Mouse (Mus musculus) heart, embryonic 14.5 days (tissue): Measurements from ENCODE around the gene Accsl. TPM values are rescaled to one million over a fixed set of nuclear protein-coding genes. Genes with fewer than 3 reads are reported as not detected.

Experiments used
- ATAC-seq: fragments of 200-750 bp; cut with Nextera tagmentation; 2 replicates; pipeline ENCODE4 v1.8.0; 2017; ENCODE audit warnings: low read depth, moderate TSS enrichment; ENCODE audit not compliant: insufficient number of reproducible peaks, insufficient read depth, low FRiP score
- H3K27ac ChIP-seq, 2 experiments: fragments of 200-500 bp in 1 of 2; fragments of 300-500 bp in 1 of 2; sonication (generic) in 1 of 2; replicated peaks in 1 of 2; 2 replicates each; pipeline ENCODE4 v1.5.1; 2012 to 2014; ENCODE audit warnings: low read depth in 2 of 2, low read length in 2 of 2, control low read depth in 1 of 2, mild to moderate bottlenecking in 1 of 2, mixed read lengths in 1 of 2; ENCODE audit not compliant: control insufficient read depth in 1 of 2, insufficient read depth in 1 of 2
- H3K27me3 ChIP-seq: fragments of 300-500 bp; sonication (generic); 2 replicates; pipeline ENCODE4 v1.6.1; 2014; ENCODE audit warnings: mild to moderate bottlenecking, low read length, control low read depth; ENCODE audit not compliant: control insufficient read depth, insufficient read depth
- H3K36me3 ChIP-seq: fragments of 300-500 bp; sonication (generic); 2 replicates; pipeline ENCODE4 v1.6.1; 2014; ENCODE audit warnings: mild to moderate bottlenecking, control low read depth, low read length, mixed read lengths; ENCODE audit not compliant: control insufficient read depth, insufficient read depth
- H3K4me1 ChIP-seq, 2 experiments: fragments of 200-500 bp in 1 of 2; fragments of 300-500 bp in 1 of 2; sonication (generic) in 1 of 2; 2 replicates each; pipeline ENCODE4 v1.6.1; 2012 to 2014; ENCODE audit warnings: low read length in 2 of 2, control low read depth in 1 of 2, mixed read lengths in 1 of 2; ENCODE audit not compliant: control insufficient read depth in 2 of 2, insufficient read depth in 2 of 2
- H3K4me2 ChIP-seq: fragments of 300-500 bp; sonication (generic); 2 replicates; pipeline ENCODE4 v1.6.1; 2014; ENCODE audit warnings: mild to moderate bottlenecking, low read length
- H3K4me3 ChIP-seq, 2 experiments: fragments of 200-500 bp in 1 of 2; fragments of 300-500 bp in 1 of 2; sonication (generic) in 1 of 2; 2 replicates each; pipeline ENCODE4 v1.5.1; 2012 to 2014; ENCODE audit warnings: low read length in 2 of 2, mild to moderate bottlenecking in 2 of 2, control low read depth in 1 of 2, low read depth in 1 of 2, moderate library complexity in 1 of 2; ENCODE audit not compliant: control insufficient read depth in 1 of 2, insufficient read depth in 1 of 2
- H3K9ac ChIP-seq: fragments of 300-500 bp; sonication (generic); 2 replicates; pipeline ENCODE4 v1.6.1; 2014; ENCODE audit warnings: mild to moderate bottlenecking, low read length
- H3K9me3 ChIP-seq: fragments of 300-500 bp; sonication (generic); 2 replicates; pipeline ENCODE4 v1.6.1; 2016; ENCODE audit warnings: low read length, control low read depth; ENCODE audit not compliant: control insufficient read depth
- WGBS: fragments of 180-500 bp; shearing (Covaris S2); extraction: QIAGEN DNeasy Blood & Tissue Kit; methylation state at CpG from one replicate; pipeline ENCODE4 v1.1.7; 2014; 5-methylcytosine and 5-hydroxymethylcytosine counted together
- polyA plus RNA-seq: library from polyadenylated mRNA; unstranded; fragments of >200 nt; fragmentation: Nextera tagmentation; extraction: Ambion mirVana; gene quantifications from 2 replicates; pipeline ENCODE4 v1.2.1, GENCODE M21; 2014

The Accsl gene
- polyA plus RNA-seq, 1 experiment from 2014 or later: not detected

- H3K27ac ChIP-seq: no peak overlapping the region
- H3K4me3 ChIP-seq: no peak overlapping the region
- H3K4me2 ChIP-seq: no peak overlapping the region
- peaks cover 0 to 3% of the 10 kb centered on the region in 2 experiments; a peak in 1 of 4 replicates for H3K4me1 ChIP-seq
- no peaks in the 10 kb centered on the region for H3K27me3 ChIP-seq
- WGBS: 67% methylated on average over 12 of the region's 12 CpGs
- H3K9ac ChIP-seq: no peak overlapping the region
- H3K9me3 ChIP-seq: no peaks in the 10 kb centered on the region
- ATAC-seq: no peak
- no peaks in the 10 kb centered on the region for H3K36me3 ChIP-seq
These were observed 10.1 kb downstream of the Accsl start for GRCm38 (mm10) chr2:93858845-93859244.

- 86% methylated on average over 1 of the region's 1 CpGs for WGBS
- no peak for ATAC-seq
- H3K9ac ChIP-seq: no peak overlapping the region
These were observed 17.7 kb downstream of the Accsl start for GRCm38 (mm10) chr2:93851303-93851702.

DNA sequence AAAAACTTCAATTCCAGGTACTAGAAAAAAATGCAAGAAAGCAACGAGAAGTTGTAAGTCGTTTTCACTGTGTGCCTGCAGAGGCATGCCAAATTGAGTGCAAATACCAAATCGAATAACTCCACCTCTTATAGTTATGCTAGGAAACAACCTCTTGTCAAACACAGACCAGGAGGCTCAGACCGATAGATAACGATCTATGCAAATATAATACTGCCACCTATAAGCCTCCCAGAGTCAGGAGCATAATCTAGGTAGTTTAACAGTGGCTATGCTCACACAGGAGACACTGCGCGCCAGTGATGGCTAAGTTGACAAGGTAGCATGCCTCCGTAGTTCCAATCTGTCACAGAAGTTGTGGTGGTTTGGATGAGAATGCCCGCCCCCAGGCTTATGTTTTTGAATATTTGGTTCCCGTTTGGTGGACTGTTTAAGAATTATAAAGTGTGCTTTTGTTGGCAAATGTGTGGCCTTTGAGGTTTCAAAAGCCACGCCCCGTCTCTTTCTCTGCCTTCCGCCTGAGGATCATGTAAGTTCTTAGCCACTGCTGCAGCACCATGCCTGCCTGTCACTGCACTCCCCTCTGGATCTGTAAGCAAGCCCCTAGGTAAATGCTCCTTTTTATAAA lies 18.5 kb downstream of the Accsl start:
- Histone ChIP-seq H3K9ac (0 out of 2 replicates have a peak overlapping the region, but pooled peaks have one; percentile 86), H3K4me3 (peak overlapping the region in 1 of 2 experiments; percentile 73; a peak in 2 of 4 replicates)
- WGBS: 46% methylated on average over 13 of the region's 13 CpGs

More at GRCm38 (mm10) chr2:93851303-93851702, 17.7 kb downstream of the Accsl start:
- H3K27ac ChIP-seq: no peak overlapping the region
- no peaks in the 10 kb centered on the region for H3K9me3 ChIP-seq
- no peak overlapping the region for H3K4me3 ChIP-seq
- H3K27me3 ChIP-seq: 0 out of 2 replicates have a peak, but pooled peaks cover 4% of the 10 kb centered on the region
- H3K36me3 ChIP-seq: peaks cover 7% of the 10 kb centered on the region; the same call in 1 of the 2 replicates
- H3K4me2 ChIP-seq: no peak overlapping the region
- peaks cover 3 to 18% of the 10 kb centered on the region in 2 experiments for H3K4me1 ChIP-seq

GRCm38 (mm10) chr2:93849505-93850089 lies 19.4 kb downstream of the Accsl start, which contains the start of gene Accs:
TSS of gene Accs (minus strand) at chr2:93849943.
- Histone ChIP-seq H3K27me3 (0 out of 2 replicates have a peak, but pooled peaks cover 4% of the 10 kb centered on the region), H3K4me2 (peak within 1 kb of the TSS; percentile 89), H3K27ac (peak within 1 kb of the TSS; percentile 79 to 84), H3K9ac (peak within 1 kb of the TSS; percentile 86), H3K4me1 (peaks cover 3 to 15% of the 10 kb centered on the region in 2 experiments), H3K36me3 (peaks cover 17% of the 10 kb centered on the region), H3K9me3 (no peaks in the 10 kb centered on the region), H3K4me3 (peak within 1 kb of the TSS; percentile 67 to 73)
- peak; percentile 74 for ATAC-seq
- WGBS: under 1% methylated on average over 28 of the region's 28 CpGs

More for the DNA sequence above, 18.5 kb downstream of the Accsl start:
- ATAC-seq: no peak
- Histone ChIP-seq H3K27me3 (0 out of 2 replicates have a peak, but pooled peaks cover 4% of the 10 kb centered on the region), H3K4me1 (peaks cover 3 to 16% of the 10 kb centered on the region in 2 experiments), H3K27ac (no peak overlapping the region), H3K4me2 (peak overlapping the region; percentile 89), H3K36me3 (peaks cover 10% of the 10 kb centered on the region; the same call in 1 of the 2 replicates), H3K9me3 (no peaks in the 10 kb centered on the region)

GRCm38 (mm10) chr2:93841349-93841748 lies 27.6 kb downstream of the Accsl start:
- WGBS: 76% methylated on average over 3 of the region's 3 CpGs
- no peaks in the 10 kb centered on the region for H3K9me3 ChIP-seq
- H3K27ac ChIP-seq: no peak overlapping the region
- H3K9ac ChIP-seq: no peak overlapping the region
- no peak overlapping the region for H3K4me3 ChIP-seq
- peaks cover 57% of the 10 kb centered on the region for H3K36me3 ChIP-seq
- H3K27me3 ChIP-seq: no peaks in the 10 kb centered on the region
- no peak overlapping the region for H3K4me2 ChIP-seq
- H3K4me1 ChIP-seq: peaks cover 2 to 8% of the 10 kb centered on the region in 2 experiments; a peak in 3 of 4 replicates
- ATAC-seq: no peak

GRCm38 (mm10) chr2:93840109-93840508 lies 28.8 kb downstream of the Accsl start:
- Histone ChIP-seq H3K4me1 (peaks cover 2 to 8% of the 10 kb centered on the region in 2 experiments; a peak in 3 of 4 replicates), H3K4me3 (no peak overlapping the region), H3K4me2 (no peak overlapping the region), H3K9ac (no peak overlapping the region), H3K27ac (no peak overlapping the region), H3K36me3 (peaks cover 57% of the 10 kb centered on the region), H3K9me3 (no peaks in the 10 kb centered on the region), H3K27me3 (no peaks in the 10 kb centered on the region)
- ATAC-seq: no peak
- 65% methylated on average over 6 of the region's 6 CpGs for WGBS

DNA sequence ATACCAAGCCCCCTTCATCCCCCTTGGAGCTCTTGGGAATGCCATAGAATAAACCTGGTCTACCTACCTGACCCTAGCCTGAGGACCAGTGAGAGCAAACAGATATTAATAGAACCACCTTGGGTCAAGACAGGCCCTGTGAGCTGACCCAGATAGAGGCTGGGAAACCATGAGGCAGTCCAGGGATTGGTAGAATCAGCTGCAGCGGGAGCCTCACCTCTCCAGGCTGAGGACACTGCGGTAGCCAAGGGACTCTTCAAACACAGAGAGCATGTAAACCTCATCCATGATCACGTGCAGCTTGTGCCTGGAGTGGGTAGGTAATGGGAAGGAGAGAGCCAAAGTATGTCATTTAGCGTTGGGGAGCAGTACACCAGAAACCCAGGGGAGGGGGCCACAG lies 30.0 kb downstream of the Accsl start:
- WGBS: 82% methylated on average over 4 of the region's 4 CpGs
- H3K9me3 ChIP-seq: no peaks in the 10 kb centered on the region
- H3K36me3 ChIP-seq: peaks cover 53% of the 10 kb centered on the region
- H3K4me1 ChIP-seq: peaks cover 2 to 8% of the 10 kb centered on the region in 2 experiments; a peak in 3 of 4 replicates
- no peak overlapping the region for H3K4me2 ChIP-seq
- no peak overlapping the region for H3K9ac ChIP-seq
- ATAC-seq: no peak
- no peaks in the 10 kb centered on the region for H3K27me3 ChIP-seq
- no peak overlapping the region for H3K4me3 ChIP-seq
- H3K27ac ChIP-seq: no peak overlapping the region
